Mouse (Mus musculus): ENCODE measurements around the gene Clcnkb.

The Clcnkb gene

DNA sequence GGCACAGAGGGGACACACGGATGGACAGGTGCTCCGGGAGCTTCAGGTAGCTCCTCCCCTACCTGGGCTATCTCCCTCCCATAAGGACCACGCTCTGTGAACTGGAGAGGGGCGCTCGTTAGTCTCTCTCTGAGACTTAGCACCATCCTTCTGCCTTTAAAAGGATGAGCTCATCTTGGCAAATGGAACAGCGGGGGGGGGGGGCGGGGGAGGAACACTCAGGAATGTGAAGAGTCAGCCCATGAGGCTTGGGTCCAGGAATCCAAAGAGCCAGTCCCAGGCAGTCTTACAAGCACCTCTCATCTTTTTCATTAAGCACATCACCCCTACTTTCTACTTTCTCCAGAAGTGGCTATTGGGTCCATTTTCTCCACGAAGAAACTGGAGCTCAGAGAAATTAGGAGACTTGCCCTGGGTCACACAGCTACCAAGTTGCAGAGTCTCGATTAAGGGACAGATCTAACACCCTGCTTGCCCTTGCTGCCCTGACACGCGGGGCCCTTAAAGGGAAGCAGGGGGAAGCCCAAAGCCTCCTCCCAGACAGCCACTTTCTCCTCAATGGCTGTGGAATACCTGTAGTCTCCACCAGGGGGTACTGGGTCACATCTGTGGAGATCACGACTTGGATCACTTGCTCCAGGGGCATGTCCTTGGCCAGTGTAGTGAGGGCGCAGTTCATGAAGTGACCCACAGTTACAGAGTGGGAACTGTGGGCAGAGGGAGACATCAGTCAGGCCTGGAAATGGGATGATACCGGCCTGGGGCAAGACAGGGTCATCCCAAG is 9.1 kb downstream of the Clcnkb start:
- in situ Hi-C loops (cut with MboI), result no loop called here

DNA sequence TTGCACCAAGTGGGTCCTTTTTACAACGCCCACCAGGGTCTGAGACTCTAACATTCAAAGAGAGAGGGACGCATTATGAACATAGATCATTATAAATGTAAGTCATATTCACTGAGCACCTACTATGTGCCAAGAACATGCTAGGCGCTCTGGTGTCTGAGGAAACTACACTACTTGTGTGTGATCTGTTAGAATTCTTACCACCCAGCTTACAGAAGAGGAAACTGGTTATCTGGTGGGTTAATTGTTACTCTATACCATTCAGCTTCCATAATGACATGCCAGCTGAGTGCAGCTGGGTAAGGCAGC is 10.5 kb downstream of the Clcnkb start:
- in situ Hi-C loops (cut with MboI), result no loop called here

DNA sequence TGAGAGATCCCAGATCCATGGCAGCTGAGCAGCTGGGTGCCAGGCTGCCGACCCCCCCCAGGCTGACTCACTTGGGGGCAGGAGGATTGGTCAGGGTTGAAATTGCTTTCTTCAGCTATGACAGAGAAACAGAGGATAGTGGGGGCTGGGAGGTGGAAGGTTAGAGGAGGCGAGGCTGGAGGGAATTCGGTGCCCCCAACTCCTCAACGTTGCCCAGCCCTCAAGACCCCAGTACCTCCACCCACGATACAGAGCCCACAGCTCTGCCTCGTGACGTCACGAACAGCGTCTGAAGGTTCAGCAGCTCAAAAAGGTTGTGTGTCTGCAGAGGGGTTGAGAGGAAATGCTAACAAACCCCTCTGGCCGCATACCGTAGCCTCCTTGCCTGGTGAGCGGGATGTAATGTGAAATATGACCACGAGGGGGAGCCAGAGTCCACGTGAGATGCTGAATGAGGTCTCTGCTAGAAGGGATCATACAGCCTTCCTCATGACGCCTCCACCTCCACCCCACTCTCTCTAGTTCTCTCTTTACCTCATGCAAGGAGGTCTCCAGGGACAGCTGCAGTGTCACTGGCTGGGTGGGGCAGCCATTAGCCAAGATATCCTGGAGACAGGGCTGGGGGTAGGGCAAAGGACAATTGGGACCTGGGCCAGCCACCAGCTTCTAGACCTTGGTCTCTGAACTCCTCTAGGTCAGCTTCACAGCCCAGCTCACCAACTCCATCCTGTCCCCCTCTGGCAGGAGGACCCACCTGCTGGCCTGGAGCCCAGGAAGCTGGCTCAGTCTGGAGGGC is 11.1 kb downstream of the Clcnkb start:
- in situ Hi-C loops (cut with MboI), result no loop called here

DNA sequence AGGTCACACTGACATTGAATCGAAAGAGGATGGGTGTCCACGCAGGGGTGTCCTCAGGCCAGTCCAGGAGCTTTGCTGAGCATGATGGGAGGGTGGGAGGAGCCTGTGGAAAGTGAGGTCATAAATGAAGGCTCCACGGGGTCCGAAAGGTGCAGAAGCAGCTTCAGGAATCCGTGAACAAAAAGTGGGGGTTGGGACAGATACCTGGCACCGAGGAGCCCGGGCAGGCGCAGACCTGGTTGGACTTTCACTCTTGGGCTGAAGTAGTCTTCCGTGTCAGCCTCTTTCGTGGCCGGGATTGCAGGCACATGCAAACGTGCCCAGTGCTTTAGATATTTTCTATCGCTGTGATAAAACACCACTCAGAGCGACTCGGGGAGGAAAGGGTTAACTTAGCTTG is 15.6 kb downstream of the Clcnkb start:
- in situ Hi-C loops (cut with MboI), result no loop called here

DNA sequence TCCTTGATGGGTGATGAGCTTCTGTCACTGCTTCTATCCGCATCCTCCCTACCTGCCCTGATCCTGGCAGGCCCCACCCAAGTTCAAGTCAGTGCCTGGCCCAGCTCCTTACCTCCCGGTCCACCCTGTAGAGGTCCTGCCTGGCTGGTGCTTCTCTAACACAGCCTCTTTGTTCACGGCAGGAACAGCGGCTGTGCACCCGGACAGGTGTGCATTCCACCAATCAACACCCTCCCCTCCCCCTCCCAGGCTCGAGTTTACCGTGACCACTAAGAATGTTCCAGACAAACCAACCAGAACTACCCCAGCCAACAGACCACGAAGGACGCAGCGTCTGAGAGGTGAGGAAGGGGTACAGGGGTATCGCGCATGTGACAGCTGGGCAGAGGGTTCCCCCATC is 17.3 kb downstream of the Clcnkb start, which contains the start of gene Clcnka:
TSS of gene Clcnka (minus strand) at position 180 of the 400 bp plus-strand sequence.
- in situ Hi-C loops (cut with MboI), result no loop called here

DNA sequence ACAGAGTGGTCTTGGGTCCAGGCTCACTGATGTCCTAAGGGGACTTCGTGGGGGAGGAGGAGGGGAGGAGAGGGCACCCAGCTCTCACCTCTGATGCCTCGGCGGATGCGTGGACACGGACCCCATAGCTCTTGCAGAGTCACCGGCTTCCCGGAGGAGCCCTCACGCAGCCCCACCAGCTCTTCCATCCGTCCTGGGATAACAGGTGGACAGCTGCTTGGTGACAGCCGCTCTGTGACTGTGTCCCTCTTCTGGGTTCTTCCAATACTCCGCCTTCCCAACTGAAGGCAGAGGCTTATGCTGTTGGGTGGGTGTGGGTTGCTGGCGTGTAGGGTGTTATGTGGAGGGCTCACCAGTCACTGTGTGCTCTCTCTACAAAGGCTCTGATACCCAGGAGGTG is 18.0 kb downstream of the Clcnkb start:
- in situ Hi-C loops (cut with MboI), result no loop called here

DNA sequence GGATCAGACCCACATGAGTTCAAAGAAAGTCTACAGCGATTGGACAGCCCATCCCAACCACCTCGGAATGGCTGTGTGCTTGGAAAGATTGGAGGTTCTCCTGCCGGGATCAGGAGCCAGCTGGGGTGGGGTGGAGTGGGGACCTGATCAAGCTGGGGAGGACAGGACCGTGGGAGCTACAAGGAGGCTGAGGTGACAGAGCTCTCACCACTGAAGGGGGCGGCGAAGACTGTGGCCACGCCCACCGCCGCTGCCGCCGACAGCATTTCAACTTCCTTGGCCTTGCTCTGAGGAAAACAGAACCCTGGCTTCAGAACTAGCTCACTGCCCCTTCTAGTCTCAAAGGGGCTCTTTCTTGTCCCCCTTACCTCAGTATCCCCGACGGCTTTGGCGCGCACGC is 21.1 kb downstream of the Clcnkb start:
- in situ Hi-C loops (cut with MboI), result no loop called here

DNA sequence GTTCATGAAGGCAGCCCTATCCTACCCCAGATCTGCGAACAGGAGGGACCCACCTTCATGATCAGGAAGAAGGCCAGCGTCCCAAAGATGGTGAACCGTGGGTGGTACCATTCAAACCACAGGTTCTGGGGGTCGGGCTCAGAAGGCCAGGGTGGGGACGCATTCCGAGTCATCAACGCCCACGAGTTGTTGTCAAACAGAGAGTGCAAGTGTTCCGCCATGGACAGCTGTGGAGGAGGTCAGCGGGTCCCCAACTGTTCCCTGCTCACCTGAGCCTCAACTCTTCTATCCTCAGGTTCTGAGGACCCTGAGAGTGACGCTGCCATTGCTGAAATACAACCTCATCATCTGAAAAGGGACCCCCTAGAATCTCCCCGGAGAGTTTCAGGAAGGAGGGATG is 24.5 kb downstream of the Clcnkb start:
- in situ Hi-C loops (cut with MboI), result no loop called here

DNA sequence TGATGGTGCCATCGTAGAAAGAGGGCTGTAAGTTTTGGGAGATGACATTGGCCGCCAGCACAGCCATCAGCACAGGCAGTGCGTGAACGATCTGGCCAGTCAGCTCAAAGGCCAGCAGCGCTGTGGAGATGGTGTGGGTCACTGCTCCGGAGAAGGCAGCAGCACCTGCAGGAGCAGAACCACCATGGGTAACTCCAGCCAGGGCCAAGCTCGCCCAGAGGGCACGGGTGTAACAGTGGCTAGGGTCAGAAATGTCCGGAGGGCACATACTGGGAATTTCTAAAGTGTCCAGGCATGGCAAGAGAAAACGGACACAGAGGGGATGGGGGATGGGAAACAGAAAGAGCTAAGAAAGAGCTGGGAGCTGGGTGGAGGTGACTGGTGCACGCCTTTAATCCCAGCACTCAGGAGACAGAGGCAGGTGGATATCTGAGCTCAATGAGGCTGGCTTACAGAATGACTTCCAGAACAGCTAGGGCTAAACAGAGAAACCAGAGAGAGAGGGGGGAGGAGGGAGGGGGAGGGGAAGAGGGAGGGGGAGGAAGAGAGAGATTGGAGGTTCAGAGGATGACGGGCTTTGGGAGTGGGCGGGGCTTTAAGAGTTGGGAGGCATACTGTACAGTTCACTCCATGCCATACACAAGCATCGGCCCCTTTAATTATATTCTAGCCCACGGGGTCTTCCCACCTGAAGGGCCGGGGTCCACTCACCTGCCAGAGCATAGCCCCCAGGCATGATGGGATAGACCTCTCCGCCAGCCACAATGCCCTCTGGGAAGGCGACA is 26.3 kb downstream of the Clcnkb start:
- in situ Hi-C loops (cut with MboI), result no loop called here

DNA sequence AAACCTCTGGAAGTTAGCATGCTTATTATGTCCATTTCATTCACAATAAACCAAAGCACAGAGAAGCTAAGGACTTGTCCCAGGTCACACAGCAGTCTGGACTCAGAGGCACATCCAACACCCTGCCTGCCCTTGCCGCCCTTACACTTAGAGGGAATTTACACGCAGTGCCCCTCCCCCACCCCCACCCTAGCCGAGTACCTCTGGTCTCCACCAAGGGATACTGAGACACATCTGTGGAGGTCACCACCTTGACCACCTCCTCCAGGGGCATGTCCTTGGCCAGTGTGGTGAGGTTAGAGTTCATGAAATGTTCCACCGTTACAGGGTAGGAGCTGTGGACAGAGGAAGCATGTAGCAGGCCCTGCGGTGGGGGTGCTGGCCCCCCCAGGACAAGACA is 27.9 kb downstream of the Clcnkb start:
- in situ Hi-C loops (cut with MboI), result no loop called here

DNA sequence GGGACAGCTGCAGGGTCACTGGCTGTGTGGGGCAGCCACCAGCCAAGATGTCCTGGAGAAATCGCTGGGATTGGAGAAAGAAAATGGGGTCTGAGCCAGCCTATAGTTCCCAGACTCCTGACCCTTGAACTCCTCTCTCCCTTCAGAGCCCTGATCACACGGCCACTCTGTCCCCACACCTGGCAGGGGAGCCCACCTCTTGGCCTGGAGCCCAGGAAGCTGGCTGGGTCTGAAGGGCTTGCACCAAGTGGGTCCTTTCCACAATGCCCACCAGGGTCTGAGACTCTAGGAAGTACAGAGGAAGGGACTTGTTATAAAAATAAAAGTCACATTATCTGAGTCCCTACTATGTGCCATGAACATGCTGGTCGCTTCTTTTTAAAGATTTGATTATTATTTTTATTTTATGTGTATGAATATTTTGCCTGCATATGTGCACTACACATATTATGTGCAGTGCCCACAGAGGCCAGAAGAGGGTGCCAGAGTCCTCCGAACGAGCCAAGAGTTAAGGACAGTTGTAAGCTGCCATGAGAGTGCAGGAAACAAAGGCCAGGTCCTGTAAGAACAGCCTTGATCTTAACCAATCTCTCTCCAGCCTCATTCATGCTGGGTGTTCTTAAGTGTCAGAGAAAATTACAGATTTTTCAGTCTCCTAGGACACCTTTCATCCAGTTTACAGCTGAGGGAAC is 28.6 kb downstream of the Clcnkb start:
- in situ Hi-C loops (cut with MboI), result no loop called here

DNA sequence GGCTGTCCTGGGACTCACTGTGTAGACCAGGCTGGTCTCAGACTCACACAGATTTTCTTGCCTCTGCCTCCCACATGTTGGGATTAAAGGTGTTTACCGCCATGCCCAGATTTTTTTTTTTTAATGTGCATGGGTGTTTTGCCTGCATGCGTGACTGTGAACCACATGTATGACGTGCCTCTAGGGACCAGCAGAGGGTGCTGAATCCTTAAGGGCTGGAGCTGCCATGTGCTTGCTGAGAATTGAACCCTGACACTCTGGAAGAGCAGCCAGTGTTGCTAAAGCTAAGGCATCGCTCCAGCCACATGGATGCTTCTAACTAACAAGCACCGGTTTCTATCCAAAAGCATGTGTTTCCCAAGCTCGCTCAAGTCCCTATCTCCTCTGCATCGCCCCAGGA is 29.7 kb downstream of the Clcnkb start:
- in situ Hi-C loops (cut with MboI), result no loop called here

DNA sequence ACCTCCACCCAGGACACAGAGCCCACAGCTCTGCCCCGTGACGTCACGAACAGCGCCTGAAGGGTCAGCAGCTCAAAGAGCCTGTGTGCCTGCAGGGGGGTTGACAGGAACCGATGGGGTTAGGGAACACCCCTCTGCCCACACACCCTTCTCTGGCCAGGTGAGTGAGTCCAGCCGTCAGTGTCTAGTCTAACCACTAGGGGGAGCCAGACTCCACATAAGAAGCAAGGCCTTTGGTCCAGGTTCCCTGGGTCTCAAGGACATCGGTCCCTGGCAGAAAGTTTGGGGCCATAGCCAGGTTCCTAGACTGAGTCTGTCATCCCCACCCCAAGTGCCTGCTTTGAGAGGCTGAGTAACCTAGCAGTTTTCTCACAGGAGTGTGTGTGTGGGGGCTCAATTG is 30.5 kb downstream of the Clcnkb start:
- in situ Hi-C loops (cut with MboI), result no loop called here

DNA sequence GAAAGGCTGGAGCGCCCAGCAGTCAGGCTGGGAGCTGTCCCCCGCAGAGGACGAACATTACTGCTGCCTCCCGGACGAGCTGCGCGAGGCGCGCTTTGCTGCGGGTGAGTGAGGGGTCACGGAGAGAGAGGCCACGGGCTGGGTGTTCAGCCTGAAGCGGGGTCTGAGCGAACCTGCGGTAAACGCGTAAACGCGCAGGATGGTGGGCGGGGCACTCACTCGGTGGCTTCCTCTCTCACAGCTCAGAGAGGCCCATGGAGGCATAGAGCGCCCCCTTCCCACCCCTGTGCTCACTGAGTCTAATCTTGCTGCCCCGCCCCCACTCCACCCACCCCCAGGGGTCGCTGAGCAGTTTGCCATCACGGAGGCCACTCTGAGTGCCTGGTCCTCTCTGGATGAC is 33.4 kb downstream of the Clcnkb start:
- in situ Hi-C loops (cut with MboI), result no loop called here

DNA sequence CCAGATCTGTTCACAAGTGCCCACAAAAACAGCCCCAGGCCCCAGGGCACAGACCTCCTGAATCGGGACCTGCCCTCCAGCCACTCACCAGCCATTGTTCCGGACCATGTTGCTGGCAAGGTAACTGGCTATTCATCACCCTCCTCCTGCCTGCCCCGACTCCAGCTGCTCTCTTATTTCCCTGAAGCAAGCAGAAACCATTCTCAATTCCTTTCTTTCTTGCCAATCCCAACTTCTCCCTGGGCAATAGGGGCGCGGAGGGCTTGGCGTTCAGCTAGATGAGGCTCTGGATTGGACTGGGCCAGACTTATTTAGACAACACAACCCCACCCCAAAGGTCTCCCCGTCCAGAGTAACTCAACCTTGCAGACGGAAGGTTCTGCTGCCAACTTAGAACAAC is 36.1 kb downstream of the Clcnkb start:
- in situ Hi-C loops (cut with MboI), result no loop called here

DNA sequence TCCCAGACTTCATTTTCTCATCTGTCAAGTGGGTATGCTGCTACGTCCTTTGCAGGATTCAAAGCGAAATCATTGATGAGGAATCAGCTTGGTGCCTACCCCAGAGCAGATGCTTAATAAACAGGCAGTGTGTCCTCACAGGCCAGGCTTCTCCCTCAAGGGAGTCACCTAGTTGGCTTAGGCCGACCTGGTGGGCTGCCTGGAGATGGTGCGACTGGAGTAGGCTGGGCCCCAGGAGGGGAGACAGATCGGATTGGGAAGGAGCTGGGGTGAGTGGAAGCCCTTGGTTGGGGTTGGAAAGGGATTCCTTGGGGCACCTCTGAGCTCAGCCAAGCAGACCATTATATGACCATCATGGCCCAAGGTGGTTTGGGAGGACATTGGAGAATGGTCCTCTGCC is 43.4 kb downstream of the Clcnkb start:
- in situ Hi-C loops (cut with MboI), result no loop called here

DNA sequence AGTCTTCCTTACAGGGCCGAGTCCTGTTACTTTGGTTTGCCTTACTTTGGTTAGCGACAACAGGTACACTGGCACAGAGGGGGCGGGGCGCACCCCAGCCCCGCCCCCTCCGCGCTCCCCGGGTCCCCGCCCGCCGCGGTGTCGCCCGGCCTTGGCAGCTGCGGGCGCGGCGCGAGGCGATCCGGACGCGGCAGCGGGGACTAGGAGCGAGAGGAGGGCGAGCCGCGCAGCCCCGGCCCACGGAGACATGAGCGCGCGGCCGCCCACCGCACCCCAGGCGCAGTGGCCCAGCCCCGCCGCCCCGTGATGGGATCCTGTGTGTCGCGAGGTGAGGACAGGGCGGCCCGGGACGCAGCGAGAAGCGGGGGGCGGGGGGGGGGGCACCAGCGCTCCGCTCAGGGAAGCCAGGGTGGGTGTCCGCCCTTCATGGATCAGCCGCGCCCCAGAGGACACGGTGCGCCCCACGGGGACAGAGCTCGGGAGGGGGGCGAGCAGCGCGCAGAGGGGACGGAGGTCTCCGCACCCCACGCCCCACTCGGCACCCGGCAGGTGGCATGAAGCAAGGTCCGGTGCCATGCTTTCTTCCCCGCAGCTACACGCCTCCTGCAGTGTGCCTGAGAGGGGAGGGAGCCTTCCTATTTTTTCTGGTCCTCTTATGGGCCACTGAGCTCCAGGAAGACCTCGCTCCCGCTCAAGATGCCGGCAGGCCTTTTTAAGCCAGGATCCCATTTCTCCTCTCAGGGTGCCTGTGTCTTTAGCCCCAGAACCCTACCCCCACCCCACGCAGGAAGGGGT is 47.6 kb downstream of the Clcnkb start, which contains the start of gene Fam131c:
TSS of gene Fam131c (plus strand) at position 224 of the 795 bp plus-strand sequence.
- in situ Hi-C loops (cut with MboI), result loop anchor here (10.0 kb wide), 1 partner anchor 93 kb away; no protein-coding TSS in a partner anchor

DNA sequence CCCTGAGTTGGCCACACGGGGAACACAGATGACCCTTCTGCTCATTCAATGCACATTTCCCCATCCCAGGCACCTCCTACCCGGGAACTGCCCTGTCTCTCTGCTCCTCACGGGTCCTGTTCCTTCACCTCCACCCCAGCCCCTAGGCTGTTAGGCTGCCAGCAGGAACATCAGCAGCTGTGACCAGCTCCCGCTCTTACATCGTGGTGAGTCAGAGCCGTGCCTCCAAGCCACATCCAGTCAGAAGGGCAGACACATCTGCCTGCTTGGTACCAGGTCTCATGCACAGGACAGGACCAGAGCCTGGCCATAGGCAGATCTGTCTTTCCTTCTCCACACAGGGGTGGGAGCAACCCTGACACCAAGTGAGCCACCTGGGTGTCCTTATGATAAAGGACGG is 49.9 kb downstream of the Clcnkb start:
- in situ Hi-C loops (cut with MboI), result loop anchor here (10.0 kb wide), 1 partner anchor 91 kb away; no protein-coding TSS in a partner anchor

DNA sequence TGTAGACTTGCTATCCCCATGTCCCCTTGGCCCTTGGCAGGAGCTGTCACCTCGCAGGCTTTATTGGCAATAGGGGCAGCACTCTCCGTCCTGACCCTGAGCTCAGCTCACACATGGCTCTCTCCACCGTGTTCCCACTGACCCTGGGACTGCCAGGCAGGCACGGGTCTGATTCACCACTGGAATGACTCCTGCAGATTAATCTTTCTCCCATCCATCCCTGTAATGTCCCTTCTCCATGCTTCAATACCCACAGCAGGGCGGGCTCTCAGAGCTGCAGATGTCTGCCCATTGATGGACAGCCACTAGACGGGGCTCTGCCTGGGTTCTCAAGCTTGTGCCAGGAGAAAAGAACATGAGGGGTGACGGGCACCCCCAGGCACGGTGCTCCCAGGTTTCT is 50.7 kb downstream of the Clcnkb start:
- in situ Hi-C loops (cut with MboI), result loop anchor here (10.0 kb wide), 1 partner anchor 90 kb away; no protein-coding TSS in a partner anchor

DNA sequence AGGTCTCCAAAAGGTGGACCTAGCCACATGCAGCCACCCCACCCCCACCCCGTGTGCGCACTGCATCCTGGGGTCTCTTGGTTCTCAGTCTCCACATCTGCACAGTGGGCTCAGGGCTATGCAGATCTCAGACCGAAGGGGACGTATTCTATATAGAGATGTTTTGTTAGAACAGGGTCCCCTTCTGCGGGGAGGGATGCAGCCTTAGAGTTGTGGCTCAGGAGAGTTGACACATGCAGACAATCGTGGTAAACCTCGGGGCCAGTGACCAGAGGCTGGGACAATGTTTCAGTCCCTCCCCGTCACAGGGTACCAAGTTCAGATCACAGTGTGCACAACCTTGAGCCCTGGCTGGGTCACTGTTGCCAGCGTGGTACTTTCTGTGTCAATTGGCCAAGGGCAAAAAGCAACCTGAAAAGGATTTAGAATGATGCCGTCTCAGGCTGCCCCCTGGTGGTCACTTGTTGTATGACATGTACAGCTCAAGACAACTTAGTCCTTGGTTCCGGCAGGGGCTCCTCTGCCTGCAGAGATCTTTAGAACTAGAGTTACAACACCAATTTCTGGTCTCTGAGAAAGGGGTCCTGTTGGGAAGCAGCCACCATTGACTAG is 52.8 kb downstream of the Clcnkb start:
- in situ Hi-C loops (cut with MboI), result loop anchor here (10.0 kb wide), 1 partner anchor 88 kb away; no protein-coding TSS in a partner anchor

Measured in mature B cell (primary cell).